Mouse (Mus musculus) inflammation-experienced regulatory T-cells, adult 6 months (primary cell): ENCODE data around the gene Cep57l1. TPM values are rescaled to one million over a fixed set of nuclear protein-coding genes. Genes with fewer than 3 reads are reported as not detected.

Source experiments
- ATAC-seq: one replicate; pipeline ENCODE4 v1.8.0; 2017
- polyA plus RNA-seq, 3 experiments: library from polyadenylated mRNA; unstranded; fragments of 100-300 nt; shearing (Covaris generic); gene quantifications; one replicate each; pipeline ENCODE4 v1.2.1; 2017

Cep57l1 gene
- polyA plus RNA-seq, 3 experiments from 2014 or later: 11.0 to 23.3 (median 18.6) TPM

DNA sequence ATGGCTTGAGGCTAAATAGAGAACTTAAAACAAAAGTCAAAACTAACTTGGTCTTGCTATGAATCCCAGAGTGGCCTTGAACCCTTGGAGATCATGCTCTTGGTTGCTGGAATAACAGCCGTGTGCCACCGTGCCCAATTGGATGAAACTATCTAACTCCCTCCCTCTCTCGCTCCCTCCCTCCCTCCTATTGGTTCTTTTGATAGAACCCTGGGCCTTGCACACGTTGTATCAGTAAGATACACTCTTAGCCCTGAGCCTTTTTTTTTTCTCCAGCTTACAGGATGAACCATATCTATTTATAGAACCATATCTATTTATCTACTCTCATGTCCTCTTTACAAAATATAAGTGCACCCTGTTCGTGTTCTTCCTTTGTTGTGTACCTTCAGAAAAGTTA lies 6.8 kb upstream of the Cep57l1 start:
- ATAC-seq: peak; percentile 63

DNA sequence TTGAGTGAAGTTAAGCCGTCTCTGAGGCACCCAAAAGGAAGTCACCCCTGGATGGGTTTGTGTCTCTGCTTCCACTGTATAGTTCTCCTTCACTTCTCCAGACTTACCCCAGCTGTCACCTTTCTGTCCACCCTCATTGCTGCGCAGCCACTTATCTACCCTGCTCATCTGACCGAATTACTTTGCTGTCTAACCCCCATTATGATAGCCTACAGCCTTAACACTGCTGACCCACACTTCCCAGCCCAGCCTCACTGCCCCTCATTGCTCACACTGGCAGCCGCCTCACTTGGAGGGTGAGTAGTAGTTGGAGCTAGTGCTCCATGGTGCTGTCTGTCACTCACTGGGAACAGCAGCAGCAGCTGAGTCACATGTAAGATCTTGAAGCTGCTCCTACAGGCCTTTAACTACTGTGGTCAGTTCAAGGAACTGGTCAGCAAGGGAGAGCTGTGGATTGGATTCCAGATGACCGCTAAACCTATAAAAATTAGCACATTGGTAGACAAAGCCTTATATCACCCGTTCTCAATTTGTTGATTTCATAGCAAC lies 4.7 kb upstream of the Cep57l1 start:
- ATAC-seq: no peak

DNA sequence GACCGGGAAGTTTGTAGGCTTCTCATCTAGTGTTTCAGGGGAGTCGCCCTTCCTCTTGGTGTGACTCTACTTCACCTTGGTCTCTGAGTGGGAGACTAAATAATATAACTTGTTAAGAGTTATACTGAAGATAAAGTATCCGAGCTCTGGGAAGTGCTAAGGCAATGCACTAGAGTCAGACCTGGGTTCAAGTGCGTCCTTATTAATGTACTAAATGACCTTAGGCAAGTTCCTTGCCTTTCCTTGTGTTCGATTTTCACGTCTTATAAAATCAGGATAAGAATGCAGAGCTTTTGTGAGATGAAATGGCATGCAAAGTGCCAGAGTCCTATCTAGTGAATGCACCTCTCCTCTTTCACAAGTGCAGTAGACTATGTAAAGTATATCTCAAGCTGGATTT lies 2.9 kb upstream of the Cep57l1 start:
- no peak for ATAC-seq

DNA sequence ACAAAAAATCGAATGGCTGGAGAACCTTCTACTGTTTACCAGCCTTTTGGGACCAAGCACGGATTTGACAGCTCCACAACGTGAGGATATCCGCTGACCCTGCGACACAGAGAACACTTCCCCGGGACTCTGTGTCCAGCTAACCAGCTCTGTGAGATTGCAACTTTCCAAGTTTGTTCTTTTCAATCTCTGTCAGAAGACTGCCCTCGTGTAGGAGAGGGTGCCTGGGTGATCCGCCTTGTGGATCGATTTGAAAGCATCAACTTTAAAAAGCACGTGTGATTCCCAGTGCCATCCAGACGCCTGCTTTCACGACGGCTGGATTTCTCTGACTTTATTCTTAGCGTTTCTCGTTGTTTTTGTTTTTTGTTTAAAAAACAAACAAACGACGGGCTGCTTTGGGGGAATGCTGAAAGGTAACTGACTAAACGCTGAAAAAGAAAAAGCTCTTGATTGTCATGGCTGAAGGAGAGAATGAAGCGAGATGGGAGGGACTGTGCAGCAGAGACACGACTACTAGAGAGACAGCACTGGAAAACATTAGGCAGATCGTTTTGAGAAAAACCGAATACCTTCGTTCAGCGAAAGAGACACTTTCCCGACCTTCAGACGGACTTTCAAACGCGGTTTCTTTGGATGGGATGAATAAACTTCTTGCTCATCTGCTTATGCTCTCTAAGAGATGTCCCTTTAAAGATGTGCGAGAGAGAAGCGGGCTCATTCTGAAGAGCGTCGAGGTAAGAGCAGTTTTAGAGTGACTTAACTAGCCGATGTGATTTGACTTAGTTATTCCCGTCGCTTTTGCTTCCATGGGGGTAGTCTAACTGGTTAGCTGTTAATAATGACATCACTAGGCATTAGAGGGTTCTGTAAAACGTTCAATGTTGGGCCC lies 1.1 kb upstream of the Cep57l1 start:
- peak; percentile 29 for ATAC-seq

DNA sequence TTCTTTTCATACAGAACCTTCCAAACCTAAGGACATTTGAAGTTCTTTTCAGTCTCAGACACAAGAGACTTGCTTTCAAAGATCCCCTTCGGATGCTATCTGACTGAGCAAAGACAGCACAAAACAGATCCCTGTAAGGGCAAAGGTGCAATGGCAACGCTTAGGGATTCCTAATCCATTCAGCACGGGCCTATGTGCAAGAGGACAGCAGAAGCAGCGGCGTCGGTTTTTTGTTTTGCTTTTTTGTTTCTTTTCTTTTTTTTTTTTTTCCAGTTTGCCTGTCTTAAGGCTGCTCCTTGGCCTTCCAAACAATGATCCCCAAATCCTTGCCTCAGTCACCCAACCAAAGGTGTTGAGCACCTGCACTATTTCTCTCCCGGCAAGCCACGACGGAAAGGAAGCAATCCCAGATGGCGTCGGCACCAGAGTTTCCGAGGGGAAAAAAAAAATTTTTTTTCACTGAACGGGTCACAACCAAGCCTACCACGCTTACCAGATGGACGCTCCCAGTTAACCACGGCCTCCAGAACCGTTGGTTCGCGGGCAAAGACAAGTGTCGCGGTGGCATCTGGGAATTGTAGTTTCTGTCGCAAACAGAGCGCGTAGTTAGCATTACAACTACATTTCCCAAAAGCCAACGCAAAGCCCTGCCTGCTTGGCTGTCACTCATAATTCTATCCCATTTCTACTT lies 446 bp downstream of the Cep57l1 start:
- ATAC-seq: peak; percentile 82

DNA sequence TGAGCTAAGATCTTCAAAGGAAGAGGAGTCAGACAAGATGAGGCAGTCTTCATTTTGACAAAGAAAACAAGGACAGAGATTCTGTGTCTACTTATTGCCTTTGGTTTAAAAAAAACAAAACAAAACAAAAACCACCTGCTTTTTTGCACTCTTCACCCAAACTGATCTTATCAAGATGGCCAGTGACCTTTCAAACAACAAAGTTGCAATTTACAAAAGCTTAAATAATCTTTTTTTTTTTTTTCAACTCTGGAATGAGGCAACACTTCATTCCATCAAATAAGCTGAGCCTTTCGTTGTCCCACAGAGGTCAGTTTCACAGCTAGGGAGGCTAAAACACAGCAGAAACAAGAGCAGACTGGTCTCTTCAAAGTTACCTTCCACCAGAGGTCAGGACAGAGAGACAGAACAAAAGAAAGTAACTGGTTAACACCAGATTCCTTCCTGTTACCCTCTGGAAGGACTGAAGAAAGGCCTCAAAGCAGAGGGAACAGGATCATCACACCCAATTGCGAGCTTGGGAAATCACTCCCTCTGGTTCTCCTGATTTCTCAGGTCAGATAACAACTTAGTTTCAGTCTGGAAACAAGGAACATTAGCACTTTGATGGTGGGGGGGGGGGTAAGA lies 3.8 kb downstream of the Cep57l1 start:
- no peak for ATAC-seq

DNA sequence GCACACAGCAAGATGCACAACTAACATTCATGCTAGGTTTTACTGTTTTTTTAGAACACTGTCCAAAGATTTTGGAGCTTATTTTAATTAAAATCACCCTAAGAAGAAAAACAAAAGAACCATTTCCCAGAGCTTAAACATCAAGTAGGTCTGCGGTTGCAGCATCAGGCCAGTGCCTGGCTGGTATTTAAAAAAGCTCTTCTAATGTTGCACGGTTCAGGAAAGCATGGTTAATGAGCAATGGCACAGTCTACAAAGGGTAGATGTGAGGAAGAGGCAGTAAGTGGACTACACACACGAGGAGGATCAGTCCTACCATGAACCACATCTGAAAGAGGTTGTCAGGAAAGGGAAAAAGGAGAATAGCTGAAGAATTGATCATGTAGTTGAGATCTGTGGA lies 5.0 kb downstream of the Cep57l1 start:
- ATAC-seq: no peak

DNA sequence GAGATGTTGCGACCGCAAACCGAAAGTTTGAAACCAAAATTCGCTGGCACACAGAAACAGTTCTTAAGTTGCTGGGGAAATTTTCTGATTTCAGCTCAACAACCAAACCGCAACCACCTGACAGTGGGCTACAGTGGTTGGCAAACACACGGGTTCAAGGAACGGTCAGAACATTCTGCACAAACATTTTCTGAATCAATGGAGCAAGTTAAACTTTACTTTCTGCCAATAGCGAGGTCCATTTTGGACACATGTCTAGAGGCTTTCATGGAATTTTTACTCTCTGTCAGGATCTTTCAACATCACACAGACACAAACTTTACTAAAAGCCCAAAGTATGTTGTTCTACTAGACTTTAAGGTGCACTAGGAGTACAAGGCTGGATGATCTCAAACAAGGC lies 6.2 kb downstream of the Cep57l1 start:
- ATAC-seq: no peak

DNA sequence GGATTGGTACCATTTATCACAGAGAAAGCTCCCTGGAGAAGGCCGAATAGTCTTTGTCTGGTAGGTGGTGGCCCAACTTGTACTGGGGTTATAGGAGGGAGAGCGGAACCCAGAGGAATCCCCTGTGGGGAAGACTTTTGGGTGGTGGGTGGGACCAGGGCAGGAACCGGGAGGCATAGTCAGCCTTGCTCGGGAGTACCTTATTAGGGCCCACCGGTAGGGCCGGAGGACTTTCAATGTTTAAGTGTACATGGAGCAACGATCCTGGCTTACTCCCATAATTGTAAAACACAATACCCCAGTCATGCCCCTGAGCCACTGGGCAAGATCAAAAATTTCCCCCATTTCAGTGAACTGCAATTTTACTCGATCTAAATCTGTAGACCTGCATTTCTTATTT lies 12.4 kb downstream of the Cep57l1 start:
- no peak for ATAC-seq

DNA sequence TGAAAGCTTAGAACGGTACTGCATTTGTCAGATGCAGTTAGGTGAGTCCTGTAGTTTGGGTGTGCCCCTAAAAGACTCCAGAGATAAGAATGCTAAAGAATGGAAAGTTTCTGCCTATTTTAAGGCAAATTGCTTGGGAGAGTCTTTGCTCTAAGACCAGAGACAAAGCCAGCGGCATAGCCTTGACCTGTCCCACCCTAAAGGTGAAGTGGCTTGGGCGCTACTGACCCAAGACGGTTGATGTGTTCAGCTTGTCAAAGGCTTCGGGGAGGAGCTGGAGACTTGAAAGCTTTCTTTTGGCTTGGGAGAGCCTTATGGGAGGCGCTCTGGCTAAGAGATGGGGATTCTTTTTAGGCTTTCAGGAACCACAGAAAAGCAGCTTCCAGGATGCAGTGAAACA lies 17.3 kb downstream of the Cep57l1 start:
- no peak for ATAC-seq

DNA sequence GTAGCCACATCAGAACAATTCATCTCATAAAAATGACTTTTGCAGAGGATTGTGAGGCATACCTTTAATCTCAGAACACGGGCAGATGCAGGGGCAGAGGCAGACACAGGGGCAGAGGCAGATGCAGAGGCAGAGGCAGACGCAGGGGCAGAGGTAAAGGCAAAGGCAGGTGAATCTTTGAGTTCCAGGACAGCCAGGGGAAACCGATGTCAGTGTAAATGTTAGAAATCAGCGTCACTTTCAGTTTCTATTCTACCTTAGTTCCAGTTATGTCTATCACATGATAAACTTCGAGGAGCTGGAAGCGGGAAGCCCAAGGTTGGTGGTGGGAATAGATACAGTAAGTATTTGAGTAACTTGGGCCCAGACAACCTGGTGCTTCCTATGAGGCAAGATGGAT lies 42.4 kb downstream of the Cep57l1 start:
- ATAC-seq: peak; percentile 46

DNA sequence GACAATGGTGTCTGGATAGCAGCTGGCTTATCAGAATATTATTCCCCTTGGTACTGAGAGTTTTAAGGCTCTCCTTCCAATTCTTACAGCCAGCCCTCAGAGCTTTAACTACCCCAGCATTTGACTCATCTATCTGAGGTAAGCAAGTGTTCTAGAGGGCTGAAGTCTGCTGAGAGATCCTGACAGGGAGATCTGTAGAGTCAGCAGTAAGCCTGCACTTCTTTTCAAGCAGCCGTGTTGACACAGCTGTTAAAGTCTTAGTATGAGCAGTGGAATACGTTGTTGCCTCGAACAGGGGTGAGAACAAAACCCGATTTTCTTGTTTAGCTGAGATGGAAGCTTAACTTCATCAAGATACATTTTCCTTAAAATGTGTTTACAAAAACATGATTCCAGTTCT lies 43.4 kb downstream of the Cep57l1 start:
- ATAC-seq: no peak

DNA sequence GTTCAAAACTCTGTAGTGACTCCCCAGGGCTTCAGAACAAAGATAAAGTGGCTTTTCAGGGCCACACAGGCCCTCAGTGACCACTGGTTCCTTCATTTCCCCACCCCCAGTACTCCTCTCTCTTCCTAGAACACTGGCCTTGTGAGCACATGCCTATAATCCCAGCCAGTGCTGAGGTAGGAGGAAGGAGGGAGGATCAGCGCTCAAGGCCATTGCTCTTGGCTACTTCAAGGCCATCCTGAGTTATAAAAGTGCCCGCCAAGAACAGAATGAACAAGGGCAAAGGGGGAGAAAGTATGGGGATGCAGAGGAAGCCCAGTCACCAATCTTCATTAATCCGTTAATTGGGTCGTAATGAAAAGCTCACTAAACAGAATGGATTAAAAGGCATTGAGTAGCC lies 44.1 kb downstream of the Cep57l1 start:
- no peak for ATAC-seq

DNA sequence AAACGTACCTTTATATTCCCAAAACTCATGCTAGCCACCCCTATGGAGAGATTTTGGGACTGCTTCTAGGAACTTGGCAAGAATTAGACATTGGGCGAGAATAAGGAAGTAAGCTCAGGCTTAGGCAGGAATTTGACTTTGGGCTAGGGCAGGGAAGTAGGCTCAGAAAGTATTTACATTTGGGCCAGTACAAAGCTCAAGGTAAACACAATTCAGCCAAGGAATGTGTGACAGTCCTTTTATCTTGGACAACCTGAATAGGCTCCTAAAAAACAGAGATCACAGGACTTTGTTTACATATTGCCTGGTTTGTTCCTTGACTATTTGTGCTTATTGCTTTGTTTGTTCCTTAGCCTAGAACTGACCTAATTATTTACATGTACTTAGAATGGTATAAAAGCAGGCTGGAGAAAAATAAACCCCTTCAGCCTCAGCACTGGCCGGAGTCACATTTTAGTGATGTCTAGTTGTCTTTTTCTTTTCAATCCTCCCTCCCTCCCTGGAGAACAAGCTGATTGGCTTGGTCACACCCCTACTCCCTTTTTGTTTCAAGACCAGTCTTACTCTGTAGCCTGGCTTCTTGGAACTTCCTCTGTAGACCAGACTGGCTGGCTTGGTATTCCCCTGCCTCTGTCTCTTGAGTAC lies 45.8 kb downstream of the Cep57l1 start:
- no peak for ATAC-seq

DNA sequence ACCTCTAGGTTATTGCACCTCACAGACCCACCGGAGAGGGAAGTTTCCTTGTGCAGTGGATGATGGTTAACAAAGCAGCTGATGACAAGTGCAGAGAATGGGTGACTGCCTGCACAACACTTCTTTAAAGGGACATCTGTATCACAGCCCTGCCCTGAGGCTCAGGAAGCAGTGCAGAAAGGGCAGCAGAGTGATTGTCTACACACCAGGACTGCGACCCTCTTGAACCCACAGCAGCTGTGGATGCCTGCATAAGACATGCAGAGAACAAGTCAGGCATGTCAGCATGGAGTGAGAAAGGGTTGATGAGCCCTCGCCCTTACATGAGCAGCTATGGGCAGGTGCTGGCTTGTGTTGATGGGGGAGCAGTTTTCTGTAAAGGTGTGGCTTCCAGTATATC lies 48.8 kb downstream of the Cep57l1 start:
- no peak for ATAC-seq

DNA sequence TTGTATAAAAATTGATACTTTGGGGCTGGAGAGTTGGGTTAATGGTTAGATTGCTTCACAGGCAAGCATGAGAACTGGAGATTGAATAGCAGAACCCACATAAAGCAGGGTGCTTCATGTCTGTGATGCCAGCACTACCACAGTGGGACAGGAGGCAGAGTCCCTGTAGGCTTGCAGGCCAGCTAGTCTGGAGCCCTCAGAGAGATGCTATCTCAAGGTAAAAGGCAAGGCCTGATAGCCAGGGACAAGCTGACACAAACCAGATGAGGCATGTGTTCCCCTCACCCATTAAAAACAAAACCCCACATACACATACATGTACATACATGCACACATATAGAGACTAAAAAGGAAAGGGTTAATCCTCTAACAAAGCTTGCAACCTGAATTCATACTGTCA lies 51.6 kb downstream of the Cep57l1 start:
- ATAC-seq: no peak

DNA sequence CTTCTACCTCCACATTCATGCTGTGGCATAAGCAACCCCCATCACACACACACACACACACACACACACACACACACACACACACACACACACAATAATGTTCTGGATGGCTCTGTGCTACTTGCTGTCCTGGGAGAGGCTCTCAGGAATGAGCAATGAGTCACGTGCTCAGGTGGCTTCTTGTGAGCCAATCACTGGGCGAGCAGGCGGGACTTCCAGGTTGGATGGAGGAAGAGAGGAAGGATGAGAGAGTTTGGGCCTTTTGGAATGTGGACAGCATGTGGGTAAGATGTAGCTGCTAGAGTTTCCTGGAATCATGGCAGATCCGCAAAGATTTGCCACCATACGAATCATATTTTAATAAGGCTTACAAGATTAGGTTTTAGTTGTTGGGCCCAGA lies 52.4 kb downstream of the Cep57l1 start:
- no peak for ATAC-seq

DNA sequence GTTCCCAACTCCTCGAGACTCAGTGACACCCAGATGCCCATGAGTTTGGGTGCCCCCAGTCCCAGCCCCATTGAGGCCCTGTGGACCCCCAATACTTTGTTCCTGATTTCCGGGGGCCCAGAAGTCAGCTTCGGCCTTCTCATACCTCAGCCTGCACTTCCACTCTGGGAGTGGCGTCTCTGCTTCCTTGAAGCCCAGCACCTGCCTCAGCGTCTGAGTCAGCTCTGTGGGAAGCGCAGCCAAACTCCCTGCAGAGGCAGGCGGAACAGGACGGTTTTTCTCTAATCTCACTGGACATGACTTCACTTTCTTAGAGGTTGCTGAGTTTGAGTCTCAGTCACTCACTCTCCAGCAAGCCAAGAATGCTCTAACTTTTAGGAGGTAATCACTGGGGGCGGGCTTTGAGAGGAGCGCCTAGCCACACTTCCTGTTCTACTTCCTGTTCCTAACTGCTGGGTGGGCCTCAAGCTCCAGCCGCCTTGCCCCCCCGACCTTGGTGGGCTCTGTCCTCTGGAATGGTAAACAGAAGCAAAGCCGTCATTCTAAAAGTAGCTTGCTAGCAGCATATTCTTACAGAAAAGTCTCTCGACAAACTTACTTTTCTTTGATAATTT lies 57.7 kb downstream of the Cep57l1 start:
- peak; percentile 72 for ATAC-seq

DNA sequence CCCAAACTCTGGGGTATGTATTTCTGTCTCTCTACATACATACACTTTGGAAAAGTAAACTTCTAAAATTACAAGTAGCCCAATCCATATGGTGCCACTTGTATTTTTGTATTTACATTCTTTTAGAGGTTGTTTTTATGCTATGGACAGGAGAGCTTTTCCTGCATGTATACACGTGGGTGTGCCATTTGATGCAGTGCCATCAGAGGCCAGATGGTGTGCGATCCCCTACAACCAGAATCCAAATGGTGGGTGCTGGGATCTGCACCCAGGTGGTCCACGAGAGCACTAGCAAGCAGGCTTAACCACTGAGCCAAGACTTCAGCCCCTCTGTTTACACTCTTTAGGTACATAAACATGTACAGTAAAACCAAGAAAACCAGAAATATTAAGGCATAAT lies 60.4 kb downstream of the Cep57l1 start:
- no peak for ATAC-seq

DNA sequence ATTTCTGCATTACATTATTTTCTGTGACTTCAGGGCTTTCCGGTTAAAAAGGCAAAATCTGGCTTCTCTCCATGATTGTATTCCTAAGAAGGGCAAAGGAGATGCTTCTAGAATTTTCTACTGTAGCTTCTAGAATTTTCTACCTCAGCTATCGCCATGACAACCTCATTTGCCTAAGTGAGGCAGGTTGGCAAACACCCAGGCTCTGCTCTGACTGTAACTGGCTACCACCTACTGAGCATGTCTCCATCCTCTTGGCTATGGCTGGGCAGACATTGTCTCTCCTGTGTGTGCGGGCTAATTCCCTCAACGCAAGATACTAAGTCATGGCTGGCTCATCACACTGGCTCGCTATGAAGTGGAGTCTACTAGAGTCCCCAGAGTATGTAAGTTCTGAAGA lies 63.1 kb downstream of the Cep57l1 start:
- ATAC-seq: no peak

DNA sequence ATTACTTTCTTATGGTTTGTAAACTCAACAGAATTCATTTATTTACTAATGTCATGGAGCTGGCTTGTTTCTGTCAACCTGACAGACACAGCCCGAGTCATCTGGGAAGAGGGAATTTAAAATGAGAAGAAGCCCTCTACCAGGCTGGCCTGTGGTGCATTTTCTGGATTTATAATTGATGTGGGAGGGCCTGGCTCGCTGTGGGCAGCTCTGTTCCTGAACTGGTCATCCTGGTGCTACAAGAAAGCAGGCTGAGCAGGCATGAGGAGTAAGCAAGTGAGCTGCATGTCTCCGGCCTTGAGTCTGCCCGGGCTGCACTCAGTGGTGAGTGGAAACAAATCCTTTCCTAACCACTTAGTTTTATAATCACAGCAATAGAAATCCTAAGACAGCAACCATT lies 65.7 kb downstream of the Cep57l1 start:
- no peak for ATAC-seq

DNA sequence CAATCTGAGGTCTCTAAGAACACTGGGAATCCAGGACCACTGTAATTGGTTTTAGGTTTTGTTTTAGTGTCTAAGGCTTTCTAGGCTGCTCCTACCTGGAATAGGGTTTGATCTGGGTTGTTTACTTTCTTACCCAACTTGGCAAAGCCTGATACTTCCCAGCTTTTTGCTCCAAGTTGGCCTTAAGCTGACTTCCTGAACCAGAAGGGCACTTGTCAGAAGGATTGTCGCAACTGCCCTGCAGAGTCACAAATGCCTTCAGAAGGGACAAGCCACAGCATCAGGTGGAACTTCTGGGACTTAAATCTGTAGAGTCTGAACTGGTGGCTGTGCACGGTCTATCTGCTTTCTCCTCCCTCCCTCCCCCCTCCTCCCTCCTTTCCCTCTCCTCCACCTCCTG lies 69.5 kb downstream of the Cep57l1 start:
- no peak for ATAC-seq

DNA sequence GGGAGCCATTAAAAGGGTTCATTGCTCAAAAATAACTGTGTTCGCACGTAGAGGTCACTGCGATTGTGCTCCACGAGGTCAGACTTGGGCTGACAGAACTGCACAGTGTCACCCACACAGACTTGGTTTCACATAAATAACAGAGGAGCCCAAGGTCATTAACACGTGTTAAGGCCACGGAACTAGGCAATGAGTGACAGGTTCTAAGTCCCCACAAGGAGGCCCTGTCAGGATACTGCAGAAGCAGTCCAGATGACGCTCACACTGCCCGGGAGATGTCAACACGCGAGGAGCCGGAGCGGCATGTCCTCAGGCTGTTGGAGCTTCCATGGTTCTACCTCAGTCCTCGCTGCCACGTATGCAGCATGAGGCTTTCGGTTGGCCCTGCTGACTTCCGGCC lies 72.4 kb downstream of the Cep57l1 start:
- no peak for ATAC-seq
